Mouse (Mus musculus): ENCODE data around the gene Tcf23. TPM values are rescaled to one million over a fixed set of nuclear protein-coding genes. Genes with fewer than 3 reads are reported as not detected.

Gene Tcf23
- total RNA-seq (2014; rRNA removed) (0.04 TPM in 1 of 2 replicates, not detected in the other), polyA plus RNA-seq (2015; fragmentation: Nextera tagmentation; extraction: Ambion mirVana) (0.06 TPM in 1 of 2 replicates, not detected in the other)

DNA sequence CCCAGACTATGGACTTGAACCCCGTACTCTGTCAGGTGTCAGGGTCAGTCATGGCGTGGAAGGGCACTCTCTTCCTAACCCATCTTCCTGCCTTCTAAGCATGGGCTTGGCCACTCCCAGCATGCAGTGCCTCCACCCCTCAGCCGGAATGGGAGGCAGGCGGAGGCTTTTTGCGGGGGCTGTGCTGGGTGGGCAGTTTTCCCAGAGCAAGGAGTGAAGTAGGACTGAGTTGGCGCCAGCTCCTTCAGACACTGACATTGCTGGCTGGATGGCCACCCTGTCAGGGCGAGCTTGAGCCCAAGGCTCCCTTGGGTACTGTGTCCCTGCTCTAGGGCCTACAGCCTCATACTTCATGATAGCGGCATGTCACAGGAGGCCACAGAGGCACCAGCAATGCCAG lies at the start of gene Tcf23:
TSS of gene Tcf23 (plus strand) at position 247 of the 400 bp plus-strand sequence.
- Histone ChIP-seq H3K9ac (replicated peaks; ENCODE audit: low read length) (no peak within 1 kb of the TSS), H3K27me3 (ENCODE audit: insufficient read depth, low read length) (no peaks in the 10 kb centered on the region), H3K4me3 (ENCODE audit: low read length) (no peak within 1 kb of the TSS), H3K36me3 (ENCODE audit: insufficient read depth, low read length) (no peaks in the 10 kb centered on the region), H3K4me1 (ENCODE audit: insufficient read depth, low read length) (no peaks in the 10 kb centered on the region), H3K27ac (no peak within 1 kb of the TSS), H3K9me3 (ENCODE audit: low read length) (no peaks in the 10 kb centered on the region), H3K4me2 (ENCODE audit: low read depth, low read length) (no peak within 1 kb of the TSS)
- WGBS, result 58% methylated on average over 8 of the region's 8 CpGs
- TF ChIP-seq CTCF (IDR thresholded peaks at IDR 0.05; ENCODE audit: low read depth), result no peak
- ATAC-seq (no peak), DNase-seq (ENCODE audit: low spot score) (no peak)

GRCm38 (mm10) chr5:30918691-30919090 lies 49.8 kb upstream of the Tcf23 start:
- Histone ChIP-seq H3K9me3 (ENCODE audit: low read length) (no peaks in the 10 kb centered on the region), H3K9ac (replicated peaks; ENCODE audit: low read length) (no peak overlapping the region), H3K27me3 (ENCODE audit: insufficient read depth, low read length) (no peaks in the 10 kb centered on the region), H3K4me3 (ENCODE audit: low read length) (no peak overlapping the region), H3K4me2 (ENCODE audit: low read depth, low read length) (no peak overlapping the region), H3K4me1 (ENCODE audit: insufficient read depth, low read length) (peaks cover 14% of the 10 kb centered on the region), H3K36me3 (ENCODE audit: insufficient read depth, low read length) (no peaks in the 10 kb centered on the region), H3K27ac (no peak overlapping the region)
- DNase-seq (ENCODE audit: low spot score) (no peak), ATAC-seq (no peak)
- TF ChIP-seq CTCF (IDR thresholded peaks at IDR 0.05; ENCODE audit: low read depth), result no peak
- WGBS, result 85% methylated on average over 8 of the region's 8 CpGs

GRCm38 (mm10) chr5:30919831-30920614 lies 48.4 kb upstream of the Tcf23 start:
- DNase-seq (ENCODE audit: low spot score), result no peak
- Histone ChIP-seq H3K36me3 (ENCODE audit: insufficient read depth, low read length) (no peaks in the 10 kb centered on the region), H3K4me1 (ENCODE audit: insufficient read depth, low read length) (peaks cover 14% of the 10 kb centered on the region), H3K9ac (replicated peaks; ENCODE audit: low read length) (no peak overlapping the region), H3K4me2 (ENCODE audit: low read depth, low read length) (0 out of 2 replicates have a peak overlapping the region, but pooled peaks have one; percentile 5), H3K4me3 (ENCODE audit: low read length) (no peak overlapping the region), H3K9me3 (ENCODE audit: low read length) (no peaks in the 10 kb centered on the region), H3K27ac (no peak overlapping the region), H3K27me3 (ENCODE audit: insufficient read depth, low read length) (no peaks in the 10 kb centered on the region)
- no peak for ATAC-seq
- TF ChIP-seq CTCF (IDR thresholded peaks at IDR 0.05; ENCODE audit: low read depth), result no peak
- 65% methylated on average over 11 of the region's 11 CpGs for WGBS

DNA sequence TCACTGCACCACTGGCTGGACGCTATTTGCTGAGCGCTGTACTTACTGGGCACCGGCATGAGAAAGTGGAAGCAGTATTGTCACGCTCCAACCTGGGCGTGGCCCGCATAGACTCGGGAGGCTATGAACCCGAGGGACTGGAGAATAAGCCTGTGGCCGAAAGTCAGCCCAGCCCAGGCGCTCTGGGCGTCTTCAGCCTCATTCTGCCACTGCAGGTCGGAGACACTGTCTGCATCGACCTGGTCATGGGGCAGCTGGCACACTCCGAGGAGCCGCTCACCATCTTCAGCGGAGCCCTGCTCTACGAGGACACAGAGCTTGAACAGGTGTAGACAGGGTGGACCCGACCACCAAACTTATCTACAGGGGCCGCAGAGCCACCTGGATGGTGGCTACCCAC lies 47.8 kb upstream of the Tcf23 start:
- Histone ChIP-seq H3K27me3 (ENCODE audit: insufficient read depth, low read length) (no peaks in the 10 kb centered on the region), H3K27ac (no peak overlapping the region), H3K9me3 (ENCODE audit: low read length) (no peaks in the 10 kb centered on the region), H3K4me2 (ENCODE audit: low read depth, low read length) (0 out of 2 replicates have a peak overlapping the region, but pooled peaks have one; percentile 5), H3K36me3 (ENCODE audit: insufficient read depth, low read length) (no peaks in the 10 kb centered on the region), H3K4me3 (ENCODE audit: low read length) (no peak overlapping the region), H3K9ac (replicated peaks; ENCODE audit: low read length) (no peak overlapping the region), H3K4me1 (ENCODE audit: insufficient read depth, low read length) (peaks cover 11% of the 10 kb centered on the region)
- DNase-seq (ENCODE audit: low spot score) (no peak), ATAC-seq (peak; percentile 6; the same call in 1 of the 2 replicates)
- 67% methylated on average over 19 of the region's 19 CpGs for WGBS
- TF ChIP-seq CTCF (IDR thresholded peaks at IDR 0.05; ENCODE audit: low read depth), result no peak

- Histone ChIP-seq H3K4me1 (ENCODE audit: insufficient read depth, low read length) (peaks cover 10% of the 10 kb centered on the region), H3K27me3 (ENCODE audit: insufficient read depth, low read length) (no peaks in the 10 kb centered on the region), H3K27ac (peak within 1 kb of the TSS; percentile 76), H3K9me3 (ENCODE audit: low read length) (no peaks in the 10 kb centered on the region), H3K4me3 (ENCODE audit: low read length) (peak within 1 kb of the TSS; percentile 48), H3K36me3 (ENCODE audit: insufficient read depth, low read length) (no peaks in the 10 kb centered on the region), H3K4me2 (ENCODE audit: low read depth, low read length) (peak within 1 kb of the TSS; percentile 66), H3K9ac (replicated peaks; ENCODE audit: low read length) (peak within 1 kb of the TSS; percentile 37)
- peak; percentile 95 for DNase-seq (ENCODE audit: low spot score)
- peak; percentile 89 for TF ChIP-seq CTCF (IDR thresholded peaks at IDR 0.05; ENCODE audit: low read depth)
- peak; percentile 84 for ATAC-seq
- 2% methylated on average over 34 of the region's 40 CpGs for WGBS
Measured at GRCm38 (mm10) chr5:30921256-30922033, 47.0 kb upstream of the Tcf23 start, which contains the start of gene Khk. Khk (plus strand) TSS chr5:30921431.

GRCm38 (mm10) chr5:30922581-30923041 lies 45.9 kb upstream of the Tcf23 start:
- Histone ChIP-seq H3K4me3 (ENCODE audit: low read length) (peak overlapping the region; percentile 48), H3K27ac (no peak overlapping the region), H3K4me1 (ENCODE audit: insufficient read depth, low read length) (peaks cover 10% of the 10 kb centered on the region), H3K36me3 (ENCODE audit: insufficient read depth, low read length) (no peaks in the 10 kb centered on the region), H3K9ac (replicated peaks; ENCODE audit: low read length) (peak overlapping the region; percentile 37; the same call in 1 of the 2 replicates), H3K27me3 (ENCODE audit: insufficient read depth, low read length) (no peaks in the 10 kb centered on the region), H3K4me2 (ENCODE audit: low read depth, low read length) (peak overlapping the region; percentile 66), H3K9me3 (ENCODE audit: low read length) (no peaks in the 10 kb centered on the region)
- WGBS, result 68% methylated on average over 10 of the region's 10 CpGs
- no peak for TF ChIP-seq CTCF (IDR thresholded peaks at IDR 0.05; ENCODE audit: low read depth)
- DNase-seq (ENCODE audit: low spot score) (no peak), ATAC-seq (no peak)

Measured in hindbrain, postnatal 0 days (tissue).